Mouse (Mus musculus): Measurements from ENCODE around the gene Dnaaf5. TPM values are rescaled to one million over a fixed set of nuclear protein-coding genes. Genes with fewer than 3 reads are reported as not detected.

Dnaaf5 gene
- polyA plus RNA-seq, 2 experiments from 2014 or later, result 9.3 to 14.7 TPM

- no peak for ATAC-seq
Observed at GRCm38 (mm10) chr5:139232083-139232482, 82.1 kb downstream of the Dnaaf5 start.

GRCm38 (mm10) chr5:139234423-139234822, 84.4 kb downstream of the Dnaaf5 start:
- ATAC-seq, result no peak

Other genes with a start within 250 kb of the Dnaaf5 start
- not detected for gene Pdgfa, start 152.9 kb upstream of the Dnaaf5 start, polyA plus RNA-seq (2017; shearing (Covaris generic))
- 1 to 10 TPM; 2.6 to 5.4 TPM for gene Prkar1b, start 222 bp upstream of the Dnaaf5 start, polyA plus RNA-seq (2017; shearing (Covaris generic))
- 10 to 100 TPM; 29.3 to 33.5 TPM for gene Sun1, start 50.4 kb downstream of the Dnaaf5 start, polyA plus RNA-seq (2017; shearing (Covaris generic))
- 10 to 100 TPM; 14.9 to 18.2 TPM for gene Get4, start 102.1 kb downstream of the Dnaaf5 start, polyA plus RNA-seq (2017; shearing (Covaris generic))
- 1 to 10 TPM; 3.5 to 5.7 TPM for gene Adap1, start 175.4 kb downstream of the Dnaaf5 start, polyA plus RNA-seq (2017; shearing (Covaris generic))
- gene Cox19, start 201.2 kb downstream of the Dnaaf5 start, polyA plus RNA-seq (2017; shearing (Covaris generic)), result 10 to 100 TPM; 62.8 to 67.6 TPM
- not detected for gene Cyp2w1, start 202.4 kb downstream of the Dnaaf5 start, polyA plus RNA-seq (2017; shearing (Covaris generic))
- gene Gpr146, start 227.5 kb downstream of the Dnaaf5 start, polyA plus RNA-seq (2017; shearing (Covaris generic)), result 1 to 10 TPM; 8.1 to 8.8 TPM